In the genomic region with DNA sequence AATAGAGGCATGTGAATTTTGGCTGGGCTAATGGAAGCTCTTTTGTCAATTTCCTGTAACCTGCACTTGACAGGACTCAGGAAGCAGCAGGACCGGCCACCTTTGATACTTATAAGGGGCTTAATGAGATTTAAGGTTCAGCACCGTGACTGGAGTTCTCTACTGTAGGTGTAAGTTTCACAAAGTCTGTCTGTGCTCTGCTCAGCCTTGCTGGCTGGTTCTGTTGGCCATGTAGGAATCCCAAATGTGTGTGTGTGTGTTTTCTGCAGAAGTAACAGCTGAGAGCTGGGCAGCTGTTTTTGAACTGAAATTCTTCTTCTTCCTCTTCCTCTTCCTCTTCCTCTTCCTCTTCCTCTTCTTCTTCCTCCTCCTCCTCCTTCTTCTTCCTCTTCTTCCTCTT, we compare ENCODE assay signal across 28 mouse cellular contexts.
A peak's percentile ranks its signal among the peaks of the same experiment; 100 is the strongest.
DNase-seq lines count a peak whose midpoint lies in the region; ATAC-seq and TF ChIP-seq lines count a peak whose summit lies in the region.
"Had no signal": no experiment of that assay in that cellular context is flagged by ENCODE, and none has a peak within 500 bp of the region (broad histone marks: within the 10 kb centered on the region; RNA-seq: fewer than 3 reads in every experiment).

No protein-coding gene starts in this region.

- H3K4me2 ChIP-seq in embryonic facial prominence, embryonic 11.5 days (ENCODE audit: low read depth, low read length), result no peak overlapping the region
- H3K4me2 ChIP-seq: forebrain, embryonic 12.5 days; forebrain, embryonic 15.5 days; heart, embryonic 12.5 days; heart, embryonic 15.5 days; hindbrain, embryonic 14.5 days had no signal

- H3K4me3 ChIP-seq in heart, embryonic 10.5 days, result no peak overlapping the region
- no peak overlapping the region for H3K4me3 ChIP-seq in bone marrow, adult 2 months (replicated peaks; ENCODE audit: control insufficient read depth, low read depth, low read length)
- H3K4me3 ChIP-seq in embryonic facial prominence, embryonic 11.5 days (ENCODE audit: low read depth, low read length), result no peak overlapping the region
- H3K4me3 ChIP-seq: erythroblast, embryonic 14.5 days; forebrain, embryonic 12.5 days; forebrain, embryonic 15.5 days; gastrocnemius, adult 2 months; heart, embryonic 12.5 days; heart, embryonic 15.5 days had no signal

- 25% methylated on average over 2 of the region's 2 CpGs for WGBS in heart, embryonic 10.5 days
- WGBS in bone marrow, adult 2 months, result 70% methylated on average over 2 of the region's 2 CpGs
- 26% methylated on average over 2 of the region's 2 CpGs for WGBS in embryonic facial prominence, embryonic 11.5 days

- no peaks in the 10 kb centered on the region for H3K36me3 ChIP-seq in heart, embryonic 10.5 days
- no peaks in the 10 kb centered on the region for H3K36me3 ChIP-seq in embryonic facial prominence, embryonic 11.5 days (replicated peaks; ENCODE audit: control insufficient read depth, insufficient read depth, low read depth, low read length)
- H3K36me3 ChIP-seq: forebrain, embryonic 12.5 days; forebrain, embryonic 15.5 days; G1E; heart, embryonic 12.5 days; heart, embryonic 15.5 days had no signal

- H3K9me3 ChIP-seq in heart, embryonic 10.5 days, result no peaks in the 10 kb centered on the region
- H3K9me3 ChIP-seq in embryonic facial prominence, embryonic 11.5 days (replicated peaks; ENCODE audit: control insufficient read depth, low read length), result no peaks in the 10 kb centered on the region
- H3K9me3 ChIP-seq: forebrain, embryonic 12.5 days; forebrain, embryonic 15.5 days; G1E; heart, embryonic 12.5 days; heart, embryonic 15.5 days had no signal

- no peak for TF ChIP-seq POLR2A in bone marrow, adult 2 months (IDR thresholded peaks at IDR 0.05; ENCODE audit: borderline replicate concordance, control insufficient read depth, low read depth, low read length)

- no peaks in the 10 kb centered on the region for H3K4me1 ChIP-seq in heart, embryonic 10.5 days
- no peaks in the 10 kb centered on the region; the same call in 1 of the 2 replicates for H3K4me1 ChIP-seq in bone marrow, adult 2 months (ENCODE audit: control insufficient read depth, insufficient read depth, low read length)
- no peaks in the 10 kb centered on the region for H3K4me1 ChIP-seq in embryonic facial prominence, embryonic 11.5 days (ENCODE audit: control insufficient read depth, insufficient read depth, low read length)
- H3K4me1 ChIP-seq: heart, embryonic 12.5 days; heart, embryonic 15.5 days had no signal

- no peak for TF ChIP-seq CTCF in bone marrow, adult 2 months (IDR thresholded peaks at IDR 0.05; ENCODE audit: control insufficient read depth, insufficient read depth, low read length)

- H3K27me3 ChIP-seq in heart, embryonic 10.5 days (ENCODE audit: insufficient read depth, poor library complexity, severe bottlenecking), result no peaks in the 10 kb centered on the region
- no peaks in the 10 kb centered on the region for H3K27me3 ChIP-seq in embryonic facial prominence, embryonic 11.5 days (ENCODE audit: control insufficient read depth, insufficient read depth, low read length)
- H3K27me3 ChIP-seq: CH12.LX; forebrain, embryonic 12.5 days; forebrain, embryonic 15.5 days; heart, embryonic 12.5 days; heart, embryonic 15.5 days had no signal

- no peak overlapping the region for H3K27ac ChIP-seq in heart, embryonic 10.5 days
- H3K27ac ChIP-seq in bone marrow, adult 2 months (ENCODE audit: control insufficient read depth, insufficient read depth, low read depth, low read length, poor library complexity), result peak overlapping the region; percentile 63; the same call in 1 of the 2 replicates
- no peak overlapping the region for H3K27ac ChIP-seq in embryonic facial prominence, embryonic 11.5 days (replicated peaks; ENCODE audit: low read depth, low read length)
- H3K27ac ChIP-seq: forebrain, embryonic 12.5 days; forebrain, embryonic 15.5 days; gastrocnemius, adult 2 months; heart, embryonic 15.5 days; hindbrain, embryonic 14.5 days; hindbrain, postnatal 0 days had no signal

- ATAC-seq in embryonic facial prominence, embryonic 11.5 days (replicated peaks; ENCODE audit: insufficient number of reproducible peaks, low FRiP score, low TSS enrichment, low read depth), result no peak
- ATAC-seq: forebrain, embryonic 15.5 days; inflammation-experienced regulatory T-cells, adult 6 months had no signal

- no peak overlapping the region for H3K9ac ChIP-seq in embryonic facial prominence, embryonic 11.5 days (replicated peaks; ENCODE audit: low read length)
- H3K9ac ChIP-seq: forebrain, embryonic 12.5 days; forebrain, embryonic 15.5 days; heart, embryonic 12.5 days; heart, embryonic 15.5 days; hindbrain, embryonic 14.5 days had no signal

- intact Hi-C loops in left cerebral cortex, postnatal 4 days (cut with DNase I), result no loop called here

- peak; percentile 27 for DNase-seq in heart, embryonic 10.5 days (ENCODE audit: low spot score)
- DNase-seq in heart, adult 18-20 months, result no peak
- DNase-seq in embryonic facial prominence, embryonic 11.5 days (ENCODE audit: low spot score), result peak; percentile 39
- peak; percentile 77 for DNase-seq in forelimb bud, embryonic 11.5 days (ENCODE audit: low read depth, low spot score)
- no peak for DNase-seq in frontal cortex, postnatal 14 days (ENCODE audit: low spot score in 2 of 2)
- DNase-seq in ovary, postnatal 14 days (ENCODE audit: low spot score), result no peak
- DNase-seq in left cerebral cortex, postnatal 4 days, result no peak
- DNase-seq: adrenal gland, adult 2 months; adrenal gland, postnatal 14 days; cerebellum, adult 18-20 months; cerebellum, adult 9-10 months; gastrocnemius, adult 2 months; gastrocnemius, postnatal 14 days; heart, postnatal 10 days; heart, postnatal 4 days; kidney, adult 18-20 months; kidney, adult 9 months had no signal

Comparison
In these comparisons a context has a peak if more than half of its experiments do, and no peak if none do; other contexts are left out.
1. DNase-seq: peak in heart, embryonic 10.5 days (single experiment), embryonic facial prominence, embryonic 11.5 days (single experiment) and forelimb bud, embryonic 11.5 days (single experiment); none in heart, adult 18-20 months (0 of 2), frontal cortex, postnatal 14 days (0 of 2), ovary, postnatal 14 days (single experiment) and left cerebral cortex, postnatal 4 days (single experiment).